Mouse (Mus musculus) ES-Bruce4 (cell line): Measurements from ENCODE around the gene Fbxo48.

Experiments
- CTCF ChIP-seq: IDR thresholded peaks from one replicate; pipeline ENCODE4 v1.8.1; 2011; ENCODE audit warnings: low read depth, low read length
- EP300 ChIP-seq: IDR thresholded peaks from 2 replicates; pipeline ENCODE4 v1.6.1; 2011; ENCODE audit warnings: low read depth, low read length; ENCODE audit not compliant: insufficient read depth

DNA sequence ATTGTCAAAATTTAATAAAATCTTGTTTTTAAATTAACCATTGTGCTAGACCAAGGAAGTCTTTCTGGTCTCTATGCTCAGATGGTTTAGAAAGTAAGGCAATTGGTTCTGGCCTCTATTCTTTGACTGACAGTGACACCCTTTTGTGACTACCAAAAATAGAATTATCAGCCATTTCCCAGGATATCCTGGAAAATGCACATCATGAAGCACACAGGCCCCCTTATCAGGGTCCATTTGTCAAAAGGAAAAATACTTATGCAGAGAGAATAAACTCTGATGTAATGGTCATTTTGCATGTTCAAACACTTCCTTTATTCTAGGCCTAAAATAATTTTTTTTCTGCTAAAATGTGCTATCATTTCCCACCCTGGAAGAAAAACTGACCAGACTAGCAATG lies 46.3 kb downstream of the Fbxo48 start:
- TF ChIP-seq CTCF = no peak
- no peak for TF ChIP-seq EP300
